Mouse (Mus musculus): ENCODE data around the gene Apol10b.

DNA sequence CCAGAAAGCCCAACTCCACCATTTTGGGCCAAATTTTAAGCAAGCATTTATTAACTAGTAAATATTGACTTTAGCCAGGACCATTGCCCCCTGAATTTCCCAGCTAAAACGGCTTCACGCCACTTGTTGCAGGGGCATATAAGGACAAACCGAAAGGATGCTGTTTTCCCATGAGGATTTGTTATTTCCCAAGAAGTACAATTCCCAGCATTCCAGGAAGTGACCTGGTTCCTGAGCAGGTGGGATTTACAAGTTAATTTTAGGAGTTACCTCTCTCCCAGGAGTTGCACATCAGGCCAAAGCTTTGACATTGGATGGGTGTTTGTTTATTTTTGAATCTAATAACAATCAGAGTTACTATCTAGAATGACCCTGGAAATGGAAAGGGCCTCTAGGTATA is 10.1 kb upstream of the Apol10b start:
- TF ChIP-seq POLR2A (IDR thresholded peaks at IDR 0.05; ENCODE audit: insufficient read length, low read depth) (no peak), E2F4 (IDR thresholded peaks at IDR 0.05; ENCODE audit: insufficient read depth) (no peak), MYOD1 (IDR thresholded peaks at IDR 0.05; ENCODE audit: control insufficient read depth in 1 of 3, insufficient read length in 2 of 3, low read depth in 2 of 3) (no peak), MAX (IDR thresholded peaks at IDR 0.05; ENCODE audit: low read depth) (no peak), USF1 (IDR thresholded peaks at IDR 0.05; ENCODE audit: low read depth) (no peak)

Measured in myocyte (in vitro differentiated cells).